ENCODE assay signal across 9 mouse cellular contexts in genomic region chr14:67993611-67994051, GRCm38 (mm10).
A peak's percentile ranks its signal among the peaks of the same experiment; 100 is the strongest.
DNase-seq lines count a peak whose midpoint lies in the region; ATAC-seq lines count a peak whose summit lies in the region.
"Had no signal": no experiment of that assay in that cellular context is flagged by ENCODE, and none has a peak within 500 bp of the region (broad histone marks: within the 10 kb centered on the region; RNA-seq: fewer than 3 reads in every experiment).

No protein-coding gene starts in this region.

- peak; percentile 43; the same call in 1 of the 2 replicates for ATAC-seq in forebrain, embryonic 16.5 days

- H3K9me3 ChIP-seq in forebrain, embryonic 16.5 days (ENCODE audit: control insufficient read depth, low read length), result no peaks in the 10 kb centered on the region

- no peaks in the 10 kb centered on the region for H3K27me3 ChIP-seq in forebrain, embryonic 16.5 days (replicated peaks; ENCODE audit: control insufficient read depth, insufficient read depth, low read length)

- peak overlapping the region; percentile 26 for H3K4me2 ChIP-seq in forebrain, embryonic 16.5 days (ENCODE audit: low read length)

- H3K27ac ChIP-seq in forebrain, embryonic 16.5 days (ENCODE audit: low read length), result no peak overlapping the region
- H3K27ac ChIP-seq: liver, embryonic 14.5 days had no signal

- no peak overlapping the region for H3K4me3 ChIP-seq in forebrain, embryonic 16.5 days (replicated peaks; ENCODE audit: low read length)

- H3K4me1 ChIP-seq in forebrain, embryonic 16.5 days (replicated peaks; ENCODE audit: control insufficient read depth, insufficient read depth, low read length), result peaks cover 2% of the 10 kb centered on the region; the same call in 1 of the 2 replicates

- H3K36me3 ChIP-seq in forebrain, embryonic 16.5 days (ENCODE audit: control insufficient read depth, insufficient read depth), result no peaks in the 10 kb centered on the region
- H3K36me3 ChIP-seq: G1E had no signal

- WGBS in forebrain, embryonic 16.5 days, result 51% methylated on average over 13 of the region's 13 CpGs

- intact Hi-C loops in left cerebral cortex, postnatal 10 days (cut with DNase I), result loop anchor here (2.0 to 10.0 kb wide), 3 partner anchors 71 to 501 kb away; no protein-coding TSS in a partner anchor

- peak; percentile 66 for DNase-seq in left cerebral cortex, adult 11 months (ENCODE audit: low spot score)
- DNase-seq in left cerebral cortex, postnatal 10 days (ENCODE audit: extremely low spot score in 1 of 2, low spot score in 2 of 2), result no peak
- peak; percentile 73 to 81 for DNase-seq in left cerebral cortex, adult 9 months (ENCODE audit: low spot score in 2 of 2)
- peak; percentile 43 for DNase-seq in right cerebral cortex, postnatal 25 days
- no peak for DNase-seq in adipocyte (ENCODE audit: low spot score)
- no peak for DNase-seq in kidney, adult 11 months

- no peak overlapping the region for H3K9ac ChIP-seq in forebrain, embryonic 16.5 days (replicated peaks; ENCODE audit: low read depth, low read length)
- H3K9ac ChIP-seq: liver, embryonic 14.5 days had no signal

Comparison
In these comparisons a context has a peak if more than half of its experiments do, and no peak if none do; other contexts are left out.
1. DNase-seq: peak in left cerebral cortex, adult 11 months (single experiment), left cerebral cortex, adult 9 months (2 of 2) and right cerebral cortex, postnatal 25 days (single experiment); none in left cerebral cortex, postnatal 10 days (0 of 2), adipocyte (single experiment) and kidney, adult 11 months (single experiment).